Mouse (Mus musculus) testis, adult 2 months (tissue): ENCODE data around the gene Tsks.

Experiments
- CTCF ChIP-seq: fragments of 200-500 bp; IDR thresholded peaks from 2 replicates; pipeline ENCODE4 v1.5.1; 2012; ENCODE audit warnings: low read depth, mild to moderate bottlenecking, inconsistent platforms, low read length, moderate library complexity; ENCODE audit not compliant: control insufficient read depth, insufficient read depth, insufficient replicate concordance
- POLR2A ChIP-seq: fragments of 200-500 bp; IDR thresholded peaks from 2 replicates; pipeline ENCODE4 v1.6.1; 2012; ENCODE audit warnings: low read depth, mild to moderate bottlenecking, inconsistent platforms, low read length, moderate library complexity; ENCODE audit not compliant: control insufficient read depth

- no peak for TF ChIP-seq CTCF
- TF ChIP-seq POLR2A = no peak
Observed at GRCm38 (mm10) chr7:44949922-44950321, 6.9 kb downstream of the Tsks start.
